Mouse (Mus musculus): ENCODE data around the gene Prdx6. TPM values are rescaled to one million over a fixed set of nuclear protein-coding genes. Genes with fewer than 3 reads are reported as not detected.

Gene Prdx6
- 468 and 607 TPM in 2 replicates for polyA plus RNA-seq (2012; rRNA removed)

DNA sequence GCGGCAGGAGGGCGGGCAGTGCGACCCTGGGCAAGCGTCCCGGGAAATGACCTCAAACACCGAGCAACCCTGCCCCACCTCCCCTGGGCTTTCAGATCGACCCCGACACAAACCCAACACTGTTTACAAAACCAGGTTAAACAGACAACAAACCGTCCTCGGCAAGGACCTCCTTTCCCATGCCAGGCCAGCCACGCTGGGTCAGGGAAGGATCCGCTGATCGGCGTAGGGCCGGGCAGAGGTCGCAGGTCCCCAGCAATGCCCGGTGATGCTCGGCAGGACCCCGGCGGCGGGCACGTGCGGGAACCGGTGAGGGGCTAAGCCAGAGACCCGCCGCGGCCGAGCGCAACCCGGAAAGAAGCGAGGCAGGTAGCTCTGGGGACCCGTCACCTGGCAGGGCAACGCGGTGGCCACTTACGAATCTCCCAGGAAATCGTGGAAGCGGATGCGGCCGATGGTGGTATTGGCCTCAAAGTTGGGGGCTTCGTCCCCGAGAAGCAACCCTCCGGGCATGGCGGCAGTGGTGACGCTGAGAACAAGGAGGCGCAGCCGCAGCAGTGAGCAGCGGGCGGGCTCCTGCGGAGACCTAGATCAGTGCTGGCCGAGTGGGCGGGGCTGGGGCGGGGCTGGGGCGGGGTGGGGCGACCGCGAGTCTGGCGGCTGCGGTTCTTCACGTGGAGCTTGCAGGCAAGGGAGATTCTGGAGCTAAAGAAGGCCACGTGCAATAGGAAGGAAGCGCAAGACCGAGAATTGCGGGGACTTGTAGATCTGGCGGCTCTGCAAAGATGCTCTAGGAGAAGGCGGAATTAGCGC is at the start of gene Prdx6:
Gene Prdx6, minus strand, starts transcription at position 616 of the 813 bp plus-strand sequence.

Other genes starting within 250 kb of the Prdx6 start
- gene Zbtb37, start 216.4 kb downstream of the Prdx6 start, polyA plus RNA-seq (2012; rRNA removed) = 0.45 and 0.47 TPM in 2 replicates
- 6.7 and 7.2 TPM in 2 replicates for gene Dars2, start 180.6 kb downstream of the Prdx6 start, polyA plus RNA-seq (2012; rRNA removed)
- gene Cenpl, start 180.5 kb downstream of the Prdx6 start, polyA plus RNA-seq (2012; rRNA removed) = 0.87 and 0.98 TPM in 2 replicates
- 3.2 and 4.1 TPM in 2 replicates for gene Klhl20, start 119.7 kb downstream of the Prdx6 start, polyA plus RNA-seq (2012; rRNA removed)
- 0.02 and 0.06 TPM in 2 replicates for gene Ankrd45, start 108.5 kb downstream of the Prdx6 start, polyA plus RNA-seq (2012; rRNA removed)
- not detected in 2 replicates for gene Tex50, start 91.9 kb downstream of the Prdx6 start, polyA plus RNA-seq (2012; rRNA removed)
- not detected in 2 replicates for gene Tnfsf4, start 144.2 kb upstream of the Prdx6 start, polyA plus RNA-seq (2012; rRNA removed)
- not detected in 2 replicates for gene Tnfsf18, start 243.4 kb upstream of the Prdx6 start, polyA plus RNA-seq (2012; rRNA removed)

Measured in colon, adult 2 months (tissue).